Mouse (Mus musculus) left cerebral cortex, postnatal 25 days (tissue): ENCODE measurements at regions not wholly inside any gene's neighbourhood (a gene's known extent, or its start where the extent isn't known, plus 50 kb on each side); places are given as distances from the start of the nearest gene placed in this dataset.

Experiments
- microRNA-seq, 2 experiments: library from miRNA; unstranded; fragments of <30 nt; microRNA quantifications; one replicate each; pipeline ENCODE4 v1.2.0; 2022

Small RNA genes in the stretch of these regions (microRNA-seq; reads per million reads assigned to microRNA genes)
- 0 reads per million in 2 experiments for gene Gm22566
